Mouse (Mus musculus) olfactory bulb, adult 2 months (tissue): Measurements from ENCODE around the gene Mblac2.

ENCODE experiments used
- CTCF ChIP-seq: fragments of 200-500 bp; IDR thresholded peaks from 2 replicates; pipeline ENCODE4 v1.5.1; 2012; ENCODE audit warnings: low read depth, mild to moderate bottlenecking, low read length, moderate library complexity; ENCODE audit not compliant: insufficient read depth
- POLR2A ChIP-seq: fragments of 200-500 bp; IDR thresholded peaks from 2 replicates; pipeline ENCODE4 v1.6.1; 2012; ENCODE audit warnings: mild to moderate bottlenecking, low read depth, low read length, moderate library complexity; ENCODE audit not compliant: insufficient read depth

DNA sequence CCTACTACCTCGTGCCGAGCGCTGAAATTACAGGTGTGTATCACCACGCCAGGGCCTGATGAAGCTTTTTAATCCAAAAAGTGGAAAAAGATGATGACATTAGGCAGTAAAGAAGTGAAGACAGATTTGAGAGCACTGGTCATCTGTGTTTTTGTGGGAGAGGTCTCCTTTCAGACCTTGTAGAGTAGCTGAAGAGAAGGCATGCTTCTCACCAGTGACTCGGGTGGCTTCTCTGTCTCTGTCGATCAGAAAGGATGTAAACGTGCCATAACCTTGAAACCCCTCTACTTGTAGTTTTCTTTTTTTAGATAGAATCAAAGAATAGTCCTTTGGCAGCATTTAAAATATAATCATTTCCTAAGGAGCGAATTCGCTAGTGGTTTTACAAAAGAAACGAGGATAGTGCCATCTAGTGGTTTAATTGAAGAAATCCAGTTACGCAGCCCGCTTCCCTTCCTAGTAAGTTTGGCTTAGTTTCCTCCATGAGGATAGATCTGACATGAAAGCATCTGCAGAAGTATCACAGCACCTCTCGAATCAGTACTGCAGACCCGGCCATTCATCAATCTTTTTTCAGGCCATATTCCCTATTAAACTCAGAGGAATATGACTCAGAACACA, 50.5 kb downstream of the Mblac2 start:
- TF ChIP-seq CTCF (no peak), POLR2A (no peak)
